Mouse (Mus musculus): ENCODE measurements at regions not wholly inside any gene's neighbourhood (a gene's known extent, or its start where the extent isn't known, plus 50 kb on each side); places are given as distances from the start of the nearest gene placed in this dataset.

GRCm38 (mm10) chr4:131396226-131396840, 441.8 kb downstream of the Ptpru start:
- no peaks in the 10 kb centered on the region for H3K9me3 ChIP-seq
- 88% methylated on average over 8 of the region's 8 CpGs for WGBS
- no peaks in the 10 kb centered on the region for H3K27me3 ChIP-seq
- ATAC-seq (ENCODE audit: low FRiP score), result no peak
- H3K4me2 ChIP-seq, result no peak overlapping the region
- H3K4me1 ChIP-seq, result peaks cover 17% of the 10 kb centered on the region
- no peak overlapping the region for H3K4me3 ChIP-seq (replicated peaks)
- no peak overlapping the region for H3K9ac ChIP-seq
- no peaks in the 10 kb centered on the region for H3K36me3 ChIP-seq (replicated peaks)
- no peak overlapping the region for H3K27ac ChIP-seq

DNA sequence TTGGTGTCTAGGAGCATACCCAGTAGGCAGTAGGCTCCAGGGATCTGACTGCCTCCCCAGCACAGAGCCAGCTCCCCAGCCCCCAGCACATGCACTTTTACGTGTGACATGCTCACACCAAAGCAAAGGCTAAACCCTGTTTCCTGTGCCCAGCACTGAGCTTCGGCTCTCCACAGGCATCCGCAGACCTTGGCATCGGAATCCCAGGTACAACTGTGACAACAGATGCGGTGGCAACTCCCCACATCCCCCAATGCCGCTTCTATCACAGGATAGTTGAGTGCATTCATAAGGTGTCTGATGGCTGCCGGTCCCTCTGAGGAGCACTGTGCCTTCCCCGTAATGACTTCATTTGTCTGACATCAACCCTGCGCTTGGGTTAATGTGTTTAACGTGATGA, 440.9 kb downstream of the Ptpru start:
- ATAC-seq (ENCODE audit: low FRiP score), result no peak
- 87% methylated on average over 10 of the region's 10 CpGs for WGBS
- Histone ChIP-seq H3K27ac (no peak overlapping the region), H3K4me3 (replicated peaks) (no peak overlapping the region), H3K9ac (no peak overlapping the region), H3K4me1 (peaks cover 14% of the 10 kb centered on the region; the same call in 1 of the 2 replicates), H3K27me3 (no peaks in the 10 kb centered on the region), H3K36me3 (replicated peaks) (no peaks in the 10 kb centered on the region), H3K4me2 (no peak overlapping the region), H3K9me3 (no peaks in the 10 kb centered on the region)

- Histone ChIP-seq H3K9me3 (no peaks in the 10 kb centered on the region), H3K4me2 (no peak overlapping the region), H3K4me1 (peaks cover 6% of the 10 kb centered on the region; the same call in 1 of the 2 replicates), H3K36me3 (replicated peaks) (no peaks in the 10 kb centered on the region), H3K4me3 (replicated peaks) (no peak overlapping the region), H3K27ac (no peak overlapping the region), H3K9ac (no peak overlapping the region), H3K27me3 (no peaks in the 10 kb centered on the region)
- no peak for ATAC-seq (ENCODE audit: low FRiP score)
- WGBS, result 26% methylated on average over 11 of the region's 11 CpGs
Observed at GRCm38 (mm10) chr4:131400756-131401155, 437.3 kb downstream of the Ptpru start.

GRCm38 (mm10) chr4:131401255-131401654, 436.8 kb downstream of the Ptpru start:
- Histone ChIP-seq H3K4me1 (peaks cover 11% of the 10 kb centered on the region; the same call in 1 of the 2 replicates), H3K4me3 (replicated peaks) (no peak overlapping the region), H3K27me3 (no peaks in the 10 kb centered on the region), H3K4me2 (no peak overlapping the region), H3K9ac (no peak overlapping the region), H3K36me3 (replicated peaks) (no peaks in the 10 kb centered on the region), H3K9me3 (no peaks in the 10 kb centered on the region), H3K27ac (no peak overlapping the region)
- no peak for ATAC-seq (ENCODE audit: low FRiP score)
- 92% methylated on average over 6 of the region's 6 CpGs for WGBS

DNA sequence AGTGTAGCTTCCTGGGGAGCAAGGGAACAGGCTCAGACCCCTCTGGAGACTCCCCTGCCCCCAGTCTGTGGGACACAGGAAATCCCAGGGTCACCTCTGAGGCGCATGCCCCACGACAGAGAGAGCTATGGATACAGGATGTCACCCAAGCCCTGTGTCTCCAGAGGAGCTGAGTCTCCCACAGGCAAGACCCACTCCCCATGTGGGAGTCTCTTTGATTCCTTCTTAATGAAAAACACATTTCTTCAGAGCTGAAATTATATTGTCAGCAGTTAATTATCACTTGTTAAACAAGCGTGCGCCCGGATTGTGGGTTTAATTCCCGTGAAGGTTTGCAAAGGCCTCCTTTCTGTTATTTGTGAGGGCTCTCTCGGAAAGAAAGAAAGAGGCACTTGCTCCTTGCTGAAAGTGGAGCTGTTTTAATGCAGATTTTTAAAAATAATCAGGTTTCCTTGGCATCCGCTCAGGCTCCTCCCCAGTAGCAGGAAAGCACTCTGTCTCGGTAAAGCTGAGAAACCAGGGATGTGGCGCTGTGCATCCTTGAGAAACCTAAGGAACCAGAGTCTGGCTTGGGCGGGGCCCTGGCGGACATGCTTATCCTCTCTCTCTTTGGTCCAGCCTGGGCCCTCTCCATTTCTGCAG, 432.6 kb downstream of the Ptpru start:
- no peak for ATAC-seq (ENCODE audit: low FRiP score)
- no peaks in the 10 kb centered on the region for H3K9me3 ChIP-seq
- no peak overlapping the region for H3K4me3 ChIP-seq (replicated peaks)
- H3K27ac ChIP-seq, result peak overlapping the region; percentile 50; the same call in 1 of the 2 replicates
- WGBS, result 42% methylated on average over 12 of the region's 12 CpGs
- no peak overlapping the region for H3K4me2 ChIP-seq
- H3K9ac ChIP-seq, result no peak overlapping the region
- H3K36me3 ChIP-seq (replicated peaks), result no peaks in the 10 kb centered on the region
- H3K4me1 ChIP-seq, result peaks cover 19% of the 10 kb centered on the region
- H3K27me3 ChIP-seq, result 0 out of 2 replicates have a peak, but pooled peaks cover 3% of the 10 kb centered on the region

- 60% methylated on average over 3 of the region's 3 CpGs for WGBS
- H3K9me3 ChIP-seq, result no peaks in the 10 kb centered on the region
- H3K4me1 ChIP-seq, result peaks cover 25% of the 10 kb centered on the region
- H3K4me3 ChIP-seq (replicated peaks), result no peak overlapping the region
- 0 out of 2 replicates have a peak overlapping the region, but pooled peaks have one; percentile 2 for H3K9ac ChIP-seq
- peaks cover 7% of the 10 kb centered on the region; the same call in 1 of the 2 replicates for H3K27me3 ChIP-seq
- no peak overlapping the region for H3K4me2 ChIP-seq
- H3K36me3 ChIP-seq (replicated peaks), result no peaks in the 10 kb centered on the region
- H3K27ac ChIP-seq, result 0 out of 2 replicates have a peak overlapping the region, but pooled peaks have one; percentile 22
- no peak for ATAC-seq (ENCODE audit: low FRiP score)
Observed at GRCm38 (mm10) chr4:131407464-131407863, 430.6 kb downstream of the Ptpru start.

DNA sequence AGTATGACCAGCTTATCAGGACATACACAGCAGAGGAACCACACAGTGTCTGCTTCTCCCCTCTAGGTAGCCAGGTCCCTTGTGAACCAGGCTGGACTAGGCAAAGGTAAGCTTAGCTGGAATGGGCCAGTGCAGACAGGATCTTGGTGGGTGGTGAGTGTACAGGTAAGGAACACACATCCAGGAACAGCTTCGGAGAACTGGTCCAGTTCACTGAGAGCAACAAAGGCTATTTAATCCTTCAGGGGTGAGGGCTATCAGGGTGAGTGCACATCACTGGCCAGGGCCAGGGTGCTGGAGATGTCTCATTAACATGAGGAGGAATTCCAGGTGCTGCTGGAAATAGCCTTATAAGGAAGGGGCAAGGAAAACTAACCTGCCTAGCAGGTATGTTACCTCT, 429.4 kb downstream of the Ptpru start:
- WGBS, result 76% methylated on average over 1 of the region's 1 CpGs
- no peak overlapping the region for H3K4me3 ChIP-seq (replicated peaks)
- H3K4me2 ChIP-seq, result no peak overlapping the region
- no peak overlapping the region for H3K9ac ChIP-seq
- no peaks in the 10 kb centered on the region for H3K9me3 ChIP-seq
- peaks cover 7% of the 10 kb centered on the region; the same call in 1 of the 2 replicates for H3K27me3 ChIP-seq
- no peaks in the 10 kb centered on the region for H3K36me3 ChIP-seq (replicated peaks)
- H3K4me1 ChIP-seq, result peaks cover 25% of the 10 kb centered on the region
- no peak overlapping the region for H3K27ac ChIP-seq
- ATAC-seq (ENCODE audit: low FRiP score), result no peak

DNA sequence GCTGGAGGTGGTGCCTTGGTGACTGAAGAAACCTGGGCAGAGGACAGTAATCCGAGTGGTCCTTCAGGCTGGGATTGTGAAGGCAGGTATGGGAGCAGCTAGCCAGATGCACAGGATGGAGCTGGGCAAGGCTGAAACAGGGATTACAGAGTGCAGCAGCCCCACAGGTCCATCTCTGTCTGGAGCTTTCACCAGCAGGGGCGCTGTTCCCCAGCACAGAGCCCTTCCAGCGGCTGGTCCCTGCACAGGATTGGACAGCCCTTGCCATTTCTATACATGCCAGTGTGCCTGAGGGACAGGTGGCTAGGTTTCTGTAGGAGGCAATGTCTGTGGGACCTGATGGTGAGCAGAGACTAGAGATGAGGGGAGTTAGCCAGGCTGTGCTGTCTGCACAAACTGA, 428.3 kb downstream of the Ptpru start:
- Histone ChIP-seq H3K27me3 (peaks cover 7% of the 10 kb centered on the region; the same call in 1 of the 2 replicates), H3K36me3 (replicated peaks) (no peaks in the 10 kb centered on the region), H3K4me2 (no peak overlapping the region), H3K4me3 (replicated peaks) (no peak overlapping the region), H3K9me3 (no peaks in the 10 kb centered on the region), H3K9ac (no peak overlapping the region), H3K4me1 (peaks cover 25% of the 10 kb centered on the region), H3K27ac (no peak overlapping the region)
- 28% methylated on average over 3 of the region's 3 CpGs for WGBS
- ATAC-seq (ENCODE audit: low FRiP score), result no peak

DNA sequence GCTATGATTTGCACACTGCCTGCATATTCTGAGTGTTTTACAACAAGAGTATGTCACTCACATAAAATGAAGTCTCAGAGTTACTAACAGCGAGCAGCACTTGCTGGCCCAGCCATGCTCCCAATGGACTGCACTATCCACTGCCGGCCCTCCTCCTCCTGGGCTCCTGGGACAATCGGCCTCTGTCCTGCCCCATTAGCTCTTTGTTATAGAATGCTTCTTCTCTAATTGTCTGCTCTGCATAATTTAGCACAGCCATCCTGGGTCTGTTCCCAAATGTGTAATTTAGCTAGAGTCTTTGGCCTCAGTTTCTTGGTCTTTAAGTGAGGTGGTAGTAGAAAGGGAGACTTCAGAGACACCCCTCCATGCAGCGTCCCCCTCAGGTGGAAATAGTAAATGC, 426.2 kb downstream of the Ptpru start:
- Histone ChIP-seq H3K9ac (no peak overlapping the region), H3K27ac (no peak overlapping the region), H3K27me3 (peaks cover 7% of the 10 kb centered on the region; the same call in 1 of the 2 replicates), H3K4me2 (no peak overlapping the region), H3K36me3 (replicated peaks) (no peaks in the 10 kb centered on the region), H3K9me3 (no peaks in the 10 kb centered on the region), H3K4me1 (peaks cover 14% of the 10 kb centered on the region), H3K4me3 (replicated peaks) (no peak overlapping the region)
- no peak for ATAC-seq (ENCODE audit: low FRiP score)
- WGBS, result 31% methylated on average over 4 of the region's 4 CpGs

DNA sequence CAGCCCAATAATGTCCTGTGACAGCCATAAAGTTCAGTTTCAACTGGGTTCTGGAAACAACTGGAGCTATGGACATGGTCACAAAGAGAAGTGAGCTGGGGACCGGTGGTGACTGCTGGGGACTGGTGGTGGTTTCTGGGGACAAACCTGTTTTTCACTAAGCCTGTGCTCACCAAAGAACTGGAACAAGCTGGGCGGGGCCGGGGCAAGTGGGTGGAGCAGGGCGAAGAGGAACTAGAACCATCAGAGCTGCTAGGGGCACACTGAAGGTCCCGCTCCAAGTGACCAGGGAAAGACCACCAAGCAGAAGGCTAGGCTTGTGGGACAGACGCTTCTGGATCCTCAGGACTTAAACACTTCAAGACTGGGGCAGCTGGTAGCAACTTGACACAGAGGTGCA, 424.7 kb downstream of the Ptpru start:
- no peak for ATAC-seq (ENCODE audit: low FRiP score)
- Histone ChIP-seq H3K27ac (no peak overlapping the region), H3K36me3 (replicated peaks) (no peaks in the 10 kb centered on the region), H3K4me1 (peaks cover 6% of the 10 kb centered on the region), H3K9ac (no peak overlapping the region), H3K9me3 (no peaks in the 10 kb centered on the region), H3K4me2 (no peak overlapping the region), H3K4me3 (replicated peaks) (no peak overlapping the region), H3K27me3 (peaks cover 7% of the 10 kb centered on the region; the same call in 1 of the 2 replicates)
- 79% methylated on average over 6 of the region's 6 CpGs for WGBS

GRCm38 (mm10) chr4:131415453-131415852, 422.6 kb downstream of the Ptpru start:
- Histone ChIP-seq H3K36me3 (replicated peaks) (no peaks in the 10 kb centered on the region), H3K4me2 (no peak overlapping the region), H3K4me1 (peaks cover 6% of the 10 kb centered on the region), H3K27ac (no peak overlapping the region), H3K9me3 (no peaks in the 10 kb centered on the region), H3K9ac (no peak overlapping the region), H3K4me3 (replicated peaks) (no peak overlapping the region), H3K27me3 (peaks cover 4% of the 10 kb centered on the region; the same call in 1 of the 2 replicates)
- ATAC-seq (ENCODE audit: low FRiP score), result no peak
- 70% methylated on average over 5 of the region's 5 CpGs for WGBS

DNA sequence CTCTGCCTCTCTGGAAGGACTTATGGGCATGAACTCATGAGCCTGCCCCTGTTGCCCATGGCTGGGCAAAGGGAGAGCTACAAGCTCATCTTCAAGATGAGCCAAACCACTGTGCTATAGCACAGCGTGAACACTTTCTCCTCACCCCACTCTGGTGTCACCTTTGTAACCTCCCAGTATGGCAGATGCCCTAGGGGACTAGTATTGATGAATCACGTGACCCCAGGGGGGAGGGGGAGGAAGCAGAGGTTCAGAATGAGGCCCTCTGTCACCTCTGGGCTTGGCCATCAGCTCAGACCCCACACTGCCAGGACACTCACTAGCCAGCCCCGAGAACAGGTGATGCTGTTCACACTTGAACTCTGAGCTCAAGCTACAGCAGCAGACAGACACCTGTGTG, 421.9 kb downstream of the Ptpru start:
- Histone ChIP-seq H3K4me1 (peaks cover 6% of the 10 kb centered on the region), H3K9me3 (no peaks in the 10 kb centered on the region), H3K4me2 (no peak overlapping the region), H3K27me3 (no peaks in the 10 kb centered on the region), H3K9ac (no peak overlapping the region), H3K36me3 (replicated peaks) (no peaks in the 10 kb centered on the region), H3K27ac (no peak overlapping the region), H3K4me3 (replicated peaks) (no peak overlapping the region)
- no peak for ATAC-seq (ENCODE audit: low FRiP score)
- 73% methylated on average over 3 of the region's 3 CpGs for WGBS
